Mouse (Mus musculus): Measurements from ENCODE around the gene Mlec. TPM values are rescaled to one million over a fixed set of nuclear protein-coding genes. Genes with fewer than 3 reads are reported as not detected.

The Mlec gene
- total and polyA plus RNA-seq, 3 experiments = 156 to 167 TPM; not detected in 1

GRCm38 (mm10) chr5:115186371-115187073 is 28.5 kb upstream of the Mlec start:
- Histone ChIP-seq H3K9ac (ENCODE audit: control insufficient read depth, low read depth, low read length, poor library complexity, severe bottlenecking) (peak overlapping the region; percentile 43), H3K79me2 (ENCODE audit: control insufficient read depth, insufficient read depth, low read length, poor library complexity) (no peaks in the 10 kb centered on the region), H3K27ac (ENCODE audit: control insufficient read depth, low read depth, low read length) (no peak overlapping the region), H3K4me3 (ENCODE audit: control insufficient read depth in 1 of 2, insufficient read depth in 1 of 2, low read depth in 2 of 2, low read length in 2 of 2) (peak overlapping the region; percentile 23 to 48), H3K4me1 (ENCODE audit: control insufficient read depth in 1 of 2, insufficient read depth in 2 of 2, low read length in 2 of 2) (peaks cover 0 to 5% of the 10 kb centered on the region in 2 experiments; a peak in 2 of 4 replicates), H3K9me3 (replicated peaks; ENCODE audit: insufficient read depth, low read length) (no peaks in the 10 kb centered on the region), H3K27me3 (ENCODE audit: control insufficient read depth in 1 of 2, insufficient read depth in 2 of 2, low read length in 2 of 2) (no peaks in the 10 kb centered on the region), H3K36me3 (ENCODE audit: control insufficient read depth in 1 of 2, insufficient read depth in 2 of 2, low read length in 2 of 2) (no peaks in the 10 kb centered on the region; a peak in 1 of 4 replicates)
- TF ChIP-seq CHD2 (IDR thresholded peaks at IDR 0.05; ENCODE audit: low read length) (no peak), CHD1 (IDR thresholded peaks at IDR 0.05; ENCODE audit: low read depth, low read length) (no peak), CTCF (IDR thresholded peaks at IDR 0.05 in 2 of 3, conservative IDR thresholded peaks at IDR 0.05 in 1 of 3; ENCODE audit: control insufficient read depth in 1 of 3, insufficient read depth in 1 of 3, low read depth in 2 of 3, low read length in 3 of 3, poor library complexity in 1 of 3, severe bottlenecking in 1 of 3) (no peak), ETS1 (IDR thresholded peaks at IDR 0.05; ENCODE audit: low read depth, low read length) (no peak), NRF1 (IDR thresholded peaks at IDR 0.05; ENCODE audit: insufficient read depth, low read depth, low read length, poor library complexity, severe bottlenecking) (no peak), UBTF (IDR thresholded peaks at IDR 0.05; ENCODE audit: borderline replicate concordance, insufficient read depth, low read depth, low read length) (no peak), TBP (IDR thresholded peaks at IDR 0.05; ENCODE audit: low read depth, low read length) (no peak), SIN3A (IDR thresholded peaks at IDR 0.05; ENCODE audit: low read length) (no peak), POLR2AphosphoS5 (IDR thresholded peaks at IDR 0.05; ENCODE audit: borderline replicate concordance, low read depth, low read length) (no peak), MYC (IDR thresholded peaks at IDR 0.05; ENCODE audit: low read depth, low read length) (no peak), MYB (IDR thresholded peaks at IDR 0.05; ENCODE audit: low read depth, low read length) (no peak), TAL1 (IDR thresholded peaks at IDR 0.05; ENCODE audit: low read length) (no peak), RAD21 (IDR thresholded peaks at IDR 0.05; ENCODE audit: low read depth, low read length) (no peak)
- no peak for DNase-seq (ENCODE audit: low read depth, low spot score)

- H3K79me2 ChIP-seq (ENCODE audit: control insufficient read depth, insufficient read depth, low read length, poor library complexity) = no peaks in the 10 kb centered on the region
- H3K27me3 ChIP-seq (ENCODE audit: control insufficient read depth in 1 of 2, insufficient read depth in 2 of 2, low read length in 2 of 2) = no peaks in the 10 kb centered on the region
- no peak overlapping the region for H3K27ac ChIP-seq (ENCODE audit: control insufficient read depth, low read depth, low read length)
- TF ChIP-seq POLR2A (IDR thresholded peaks at IDR 0.05; ENCODE audit: control insufficient read depth in 1 of 2, insufficient read depth in 1 of 2, low read depth in 1 of 2, low read length in 2 of 2, poor library complexity in 1 of 2) (no peak), KAT2A (conservative IDR thresholded peaks at IDR 0.05; ENCODE audit: low read depth, low read length) (no peak), SMC3 (IDR thresholded peaks at IDR 0.05; ENCODE audit: low read depth, low read length) (no peak), MYB (IDR thresholded peaks at IDR 0.05; ENCODE audit: low read depth, low read length) (no peak), USF1 (IDR thresholded peaks at IDR 0.05; ENCODE audit: low read depth, low read length) (peak; percentile 79), BHLHE40 (IDR thresholded peaks at IDR 0.05; ENCODE audit: borderline replicate concordance, low read depth, low read length) (no peak)
- H3K4me3 ChIP-seq (ENCODE audit: control insufficient read depth in 1 of 2, insufficient read depth in 1 of 2, low read depth in 2 of 2, low read length in 2 of 2) = no peak overlapping the region
- H3K9me3 ChIP-seq (replicated peaks; ENCODE audit: insufficient read depth, low read length) = no peaks in the 10 kb centered on the region
- no peak for DNase-seq (ENCODE audit: low read depth, low spot score)
- no peaks in the 10 kb centered on the region; a peak in 1 of 4 replicates for H3K36me3 ChIP-seq (ENCODE audit: control insufficient read depth in 1 of 2, insufficient read depth in 2 of 2, low read length in 2 of 2)
- H3K9ac ChIP-seq (ENCODE audit: control insufficient read depth, low read depth, low read length, poor library complexity, severe bottlenecking) = no peak overlapping the region
- H3K4me1 ChIP-seq (ENCODE audit: control insufficient read depth in 1 of 2, insufficient read depth in 2 of 2, low read length in 2 of 2) = peaks cover 0 to 5% of the 10 kb centered on the region in 2 experiments; a peak in 2 of 4 replicates
Measured at GRCm38 (mm10) chr5:115184726-115185125, 26.7 kb upstream of the Mlec start.
